Mouse (Mus musculus): ENCODE results near the gene Cdc42bpa. TPM values are rescaled to one million over a fixed set of nuclear protein-coding genes. Genes with fewer than 3 reads are reported as not detected.

The Cdc42bpa gene
- polyA plus RNA-seq, 1 experiment = 6.4 TPM

DNA sequence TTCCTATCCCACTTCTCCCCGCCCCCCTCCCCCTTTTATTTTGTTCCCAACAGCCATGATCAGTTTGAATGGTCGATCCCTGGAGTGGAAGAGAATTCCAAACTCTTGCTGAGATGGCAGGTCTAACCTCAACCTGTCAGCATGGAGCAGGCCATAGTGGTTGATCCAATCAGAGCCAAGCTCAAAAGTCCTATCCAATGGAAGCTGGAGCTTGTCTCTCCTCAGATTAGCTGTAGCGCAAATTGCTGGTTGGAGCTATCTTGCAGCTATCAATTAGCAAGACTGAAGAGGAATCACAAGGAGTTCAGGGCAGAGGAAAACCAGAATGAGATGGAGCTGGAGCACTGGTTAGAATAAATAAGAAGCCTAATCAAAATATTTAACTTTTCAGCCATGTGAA lies 248.1 kb downstream of the Cdc42bpa start:
- DNase-seq (ENCODE audit: low read depth, low spot score) = no peak
- 87% methylated on average over 3 of the region's 3 CpGs for WGBS

DNA sequence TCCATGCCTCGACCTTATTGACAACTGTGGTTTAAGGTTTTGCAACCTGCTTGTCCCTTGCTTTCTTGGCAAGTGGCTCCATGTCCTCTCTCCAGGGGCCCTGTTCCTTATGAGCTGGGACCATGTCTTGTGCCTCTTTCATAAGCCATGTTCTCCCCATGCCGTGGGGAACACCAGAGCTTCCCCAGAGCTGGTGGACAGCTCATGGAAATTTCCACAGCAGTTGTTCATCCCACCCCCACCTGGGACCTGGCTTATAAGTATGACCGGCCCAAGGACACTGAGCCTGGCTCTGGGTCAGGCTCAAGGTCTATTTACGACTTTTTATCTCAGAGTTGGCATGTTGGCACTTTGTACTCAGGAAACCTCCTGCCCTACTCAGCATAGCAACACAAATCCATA lies 249.8 kb downstream of the Cdc42bpa start:
- 33% methylated on average over 4 of the region's 4 CpGs for WGBS
- DNase-seq (ENCODE audit: low read depth, low spot score) = no peak

DNA sequence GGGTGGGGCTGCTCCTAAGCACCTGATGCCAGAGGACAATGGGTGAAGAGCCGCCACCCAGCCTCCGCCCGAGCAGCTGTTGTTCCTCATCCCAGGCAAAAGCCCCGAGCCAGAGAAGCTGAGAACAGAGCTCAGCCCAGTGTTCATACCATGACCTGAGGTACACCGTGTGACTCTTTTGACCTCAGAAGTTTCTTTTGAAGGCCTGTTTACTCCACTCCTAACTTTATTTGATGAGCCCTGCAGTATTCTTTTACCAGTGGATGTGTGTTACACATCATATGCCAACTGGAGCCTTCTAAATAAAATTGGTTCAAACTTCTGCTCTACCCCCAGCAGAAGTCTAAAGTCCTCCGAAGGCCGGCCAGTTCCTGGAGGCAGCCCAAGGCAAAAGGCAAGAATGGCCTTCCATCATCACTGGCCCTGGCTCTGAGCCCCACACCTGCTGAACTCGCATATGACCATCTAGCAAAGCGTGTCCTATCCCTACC lies 250.6 kb downstream of the Cdc42bpa start:
- WGBS = 34% methylated on average over 9 of the region's 9 CpGs
- DNase-seq (ENCODE audit: low read depth, low spot score) = no peak

DNA sequence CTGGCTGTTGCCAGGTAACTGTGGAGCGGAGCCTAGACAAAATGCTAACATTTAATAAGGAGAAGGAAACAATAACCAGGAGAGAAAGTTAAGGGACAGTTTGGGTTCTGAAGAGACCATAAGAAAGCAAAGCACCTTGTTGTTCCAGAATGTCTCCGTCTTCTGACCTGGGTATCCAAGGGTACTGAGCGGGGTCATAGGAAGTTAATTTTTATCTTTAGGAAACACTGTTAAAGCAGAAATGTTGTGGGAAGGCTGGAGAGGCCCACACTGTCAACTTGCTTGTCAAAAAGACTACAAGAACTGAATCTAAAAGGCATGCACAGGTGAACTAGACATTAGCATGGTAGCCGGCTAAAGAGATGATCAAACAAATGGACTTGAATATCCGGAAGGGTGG lies 252.6 kb downstream of the Cdc42bpa start:
- no peak for DNase-seq (ENCODE audit: low read depth, low spot score)

DNA sequence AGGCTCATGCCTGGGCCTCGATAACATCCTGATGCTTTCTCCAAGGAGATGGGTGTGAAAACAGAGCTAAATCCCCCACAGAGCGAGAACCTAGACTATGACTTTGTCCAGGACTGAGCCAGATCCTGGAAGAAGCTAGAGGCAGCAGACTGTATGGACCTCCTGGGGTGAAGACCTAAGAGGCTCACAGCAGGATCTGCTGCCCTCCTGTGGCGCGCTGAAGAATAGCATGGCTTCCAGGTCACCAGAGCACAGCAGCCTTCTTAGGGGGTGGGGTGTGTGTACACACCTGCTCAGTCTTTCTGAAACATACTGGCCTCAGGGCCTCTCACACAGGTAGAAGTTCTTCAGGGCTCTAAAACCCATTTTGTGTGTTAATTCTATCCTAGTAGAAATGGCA lies 254.8 kb downstream of the Cdc42bpa start:
- DNase-seq (ENCODE audit: low read depth, low spot score) = no peak
- 17% methylated on average over 4 of the region's 4 CpGs for WGBS

More for the DNA sequence above, 252.6 kb downstream of the Cdc42bpa start:
- 87% methylated on average over 5 of the region's 5 CpGs for WGBS

Other genes with a start within 250 kb of the Cdc42bpa start
- not detected in 2 replicates for gene Kif28, start 215.2 kb upstream of the Cdc42bpa start, polyA plus RNA-seq (2012; rRNA removed)
- gene Gm10518, start 157.1 kb upstream of the Cdc42bpa start, polyA plus RNA-seq (2012; rRNA removed) = not detected in 2 replicates
- gene Ahctf1, start 156.8 kb upstream of the Cdc42bpa start, polyA plus RNA-seq (2012; rRNA removed) = 4.9 and 5.6 TPM in 2 replicates
- 19.4 and 29.9 TPM in 2 replicates for gene Coq8a, start 239.1 kb downstream of the Cdc42bpa start, polyA plus RNA-seq (2012; rRNA removed)

Data from large intestine, adult 2 months (tissue).